Mouse (Mus musculus) gastrocnemius, postnatal 10 days (tissue): Measurements from ENCODE around the gene Ndufa4l2. TPM values are rescaled to one million over a fixed set of nuclear protein-coding genes. Genes with fewer than 3 reads are reported as not detected.

Experiments
- total RNA-seq, 2 experiments: library from RNA; stranded (reverse); gene quantifications; 2 replicates each; pipeline ENCODE4 v1.2.3; 2021

Ndufa4l2 gene
- total RNA-seq, 2 experiments from 2014 or later, result 20.5 to 24.2 TPM

Other genes starting within 250 kb of the Ndufa4l2 start
- gene Dctn2, start 248.6 kb upstream of the Ndufa4l2 start, total RNA-seq, result 100 to 1,000 TPM; 117 to 120 TPM
- gene Mbd6, start 225.9 kb upstream of the Ndufa4l2 start, total RNA-seq, result 10 to 100 TPM; 18.7 to 28.9 TPM
- gene Mars, start 203.2 kb upstream of the Ndufa4l2 start, total RNA-seq, result 10 to 100 TPM; 44.5 to 54.8 TPM
- 1 to 10 TPM; 1.1 to 2.3 TPM for gene Arhgap9, start 193.0 kb upstream of the Ndufa4l2 start, total RNA-seq
- 1 to 10 TPM; 3.3 to 6.8 TPM for gene Gli1, start 173.0 kb upstream of the Ndufa4l2 start, total RNA-seq
- not detected for gene Inhbe, start 160.6 kb upstream of the Ndufa4l2 start, total RNA-seq
- gene Inhbc, start 144.5 kb upstream of the Ndufa4l2 start, total RNA-seq, result not detected
- 10 to 100 TPM; 92.6 to 93.1 TPM for gene R3hdm2, start 134.6 kb upstream of the Ndufa4l2 start, total RNA-seq
- gene Stac3, start 13.3 kb upstream of the Ndufa4l2 start, total RNA-seq, result 100 to 1,000 TPM; 272 to 307 TPM
- 10 to 100 TPM; 30.5 to 33.4 TPM for gene Shmt2, start 7.5 kb downstream of the Ndufa4l2 start, total RNA-seq
- gene Nxph4, start 19.6 kb downstream of the Ndufa4l2 start, total RNA-seq, result 1 to 10 TPM; 1.6 to 1.9 TPM
- gene Lrp1, start 106.2 kb downstream of the Ndufa4l2 start, total RNA-seq, result 100 to 1,000 TPM; 105 to 132 TPM
- gene Stat6, start 128.0 kb downstream of the Ndufa4l2 start, total RNA-seq, result 10 to 100 TPM; 15.8 to 24.4 TPM
- gene Nemp1, start 151.9 kb downstream of the Ndufa4l2 start, total RNA-seq, result 1 to 10 TPM; 2.8 to 5.3 TPM
- gene Nab2, start 153.6 kb downstream of the Ndufa4l2 start, total RNA-seq, result 10 to 100 TPM in 1 of 2 experiments, 1 to 10 TPM in 1; 7.0 to 13.2 TPM
- under 1 TPM; 0.21 to 0.54 TPM for gene Myo1a, start 190.2 kb downstream of the Ndufa4l2 start, total RNA-seq
- gene Tac2, start 209.5 kb downstream of the Ndufa4l2 start, total RNA-seq, result under 1 TPM in 1 of 2 experiments, not detected in 1; 0.38 TPM
- gene Zbtb39, start 224.6 kb downstream of the Ndufa4l2 start, total RNA-seq, result 1 to 10 TPM; 5.9 to 6.0 TPM
- under 1 TPM; 0.38 to 0.47 TPM for gene Gpr182, start 236.8 kb downstream of the Ndufa4l2 start, total RNA-seq
- gene Rdh1, start 244.8 kb downstream of the Ndufa4l2 start, total RNA-seq, result under 1 TPM; 0.09 to 0.11 TPM
- gene Rdh16f1, start 244.8 kb downstream of the Ndufa4l2 start, total RNA-seq, result under 1 TPM in 1 of 2 experiments, not detected in 1; 0.34 TPM